Mouse (Mus musculus): ENCODE measurements at regions not wholly inside any gene's neighbourhood (a gene's known extent, or its start where the extent isn't known, plus 50 kb on each side); places are given as distances from the start of the nearest gene placed in this dataset.

GRCm38 (mm10) chr10:16053008-16053407 lies 1335.0 kb upstream of the Gje1 start:
- Histone ChIP-seq H3K27ac (ENCODE audit: low read depth) (no peak overlapping the region), H3K4me3 (ENCODE audit: low read depth, low read length) (no peak overlapping the region), H3K27me3 (ENCODE audit: insufficient read depth, low read length) (no peaks in the 10 kb centered on the region), H3K4me2 (no peak overlapping the region), H3K9me3 (ENCODE audit: low read depth, low read length) (no peaks in the 10 kb centered on the region), H3K4me1 (ENCODE audit: insufficient read depth) (no peaks in the 10 kb centered on the region), H3K36me3 (ENCODE audit: insufficient read depth) (no peaks in the 10 kb centered on the region), H3K9ac (no peak overlapping the region)
- WGBS = 47% methylated on average over 5 of the region's 5 CpGs
- TF ChIP-seq CTCF (IDR thresholded peaks at IDR 0.05; ENCODE audit: low read depth) = no peak
- DNase-seq = no peak
- ATAC-seq (ENCODE audit: insufficient read depth) = no peak

GRCm38 (mm10) chr10:16052463-16052889 lies 1334.5 kb upstream of the Gje1 start:
- no peak overlapping the region for H3K4me3 ChIP-seq (ENCODE audit: low read depth, low read length)
- H3K9me3 ChIP-seq (ENCODE audit: low read depth, low read length) = no peaks in the 10 kb centered on the region
- TF ChIP-seq CTCF (IDR thresholded peaks at IDR 0.05; ENCODE audit: low read depth) = no peak
- no peaks in the 10 kb centered on the region for H3K36me3 ChIP-seq (ENCODE audit: insufficient read depth)
- H3K9ac ChIP-seq = no peak overlapping the region
- WGBS = 61% methylated on average over 2 of the region's 2 CpGs
- H3K27ac ChIP-seq (ENCODE audit: low read depth) = no peak overlapping the region
- H3K4me1 ChIP-seq (ENCODE audit: insufficient read depth) = no peaks in the 10 kb centered on the region
- no peak for DNase-seq
- no peak overlapping the region for H3K4me2 ChIP-seq
- no peak for ATAC-seq (ENCODE audit: insufficient read depth)
- H3K27me3 ChIP-seq (ENCODE audit: insufficient read depth, low read length) = no peaks in the 10 kb centered on the region

- no peaks in the 10 kb centered on the region for H3K4me1 ChIP-seq (ENCODE audit: insufficient read depth)
- H3K4me3 ChIP-seq (ENCODE audit: low read depth, low read length) = no peak overlapping the region
- no peaks in the 10 kb centered on the region for H3K27me3 ChIP-seq (ENCODE audit: insufficient read depth, low read length)
- WGBS = 97% methylated on average over 2 of the region's 2 CpGs
- ATAC-seq (ENCODE audit: insufficient read depth) (no peak), DNase-seq (no peak)
- H3K27ac ChIP-seq (ENCODE audit: low read depth) = no peak overlapping the region
- no peaks in the 10 kb centered on the region for H3K36me3 ChIP-seq (ENCODE audit: insufficient read depth)
- no peak overlapping the region for H3K9ac ChIP-seq
- H3K9me3 ChIP-seq (ENCODE audit: low read depth, low read length) = no peaks in the 10 kb centered on the region
- no peak overlapping the region for H3K4me2 ChIP-seq
- no peak for TF ChIP-seq CTCF (IDR thresholded peaks at IDR 0.05; ENCODE audit: low read depth)
Measured at GRCm38 (mm10) chr10:16036255-16036654, 1318.2 kb upstream of the Gje1 start.

GRCm38 (mm10) chr10:16033096-16033495 lies 1315.1 kb upstream of the Gje1 start:
- Histone ChIP-seq H3K4me3 (ENCODE audit: low read depth, low read length) (no peak overlapping the region), H3K4me2 (no peak overlapping the region), H3K9ac (no peak overlapping the region), H3K36me3 (ENCODE audit: insufficient read depth) (no peaks in the 10 kb centered on the region), H3K27ac (ENCODE audit: low read depth) (no peak overlapping the region), H3K9me3 (ENCODE audit: low read depth, low read length) (no peaks in the 10 kb centered on the region), H3K4me1 (ENCODE audit: insufficient read depth) (no peaks in the 10 kb centered on the region), H3K27me3 (ENCODE audit: insufficient read depth, low read length) (no peaks in the 10 kb centered on the region)
- ATAC-seq (ENCODE audit: insufficient read depth) (no peak), DNase-seq (no peak)
- no peak for TF ChIP-seq CTCF (IDR thresholded peaks at IDR 0.05; ENCODE audit: low read depth)

GRCm38 (mm10) chr10:16030802-16031201 lies 1312.8 kb upstream of the Gje1 start:
- no peaks in the 10 kb centered on the region for H3K4me1 ChIP-seq (ENCODE audit: insufficient read depth)

GRCm38 (mm10) chr10:16014806-16015205 lies 1296.8 kb upstream of the Gje1 start:
- Histone ChIP-seq H3K4me3 (ENCODE audit: low read depth, low read length) (no peak overlapping the region), H3K27ac (ENCODE audit: low read depth) (no peak overlapping the region), H3K36me3 (ENCODE audit: insufficient read depth) (no peaks in the 10 kb centered on the region), H3K9me3 (ENCODE audit: low read depth, low read length) (no peaks in the 10 kb centered on the region), H3K9ac (no peak overlapping the region), H3K27me3 (ENCODE audit: insufficient read depth, low read length) (no peaks in the 10 kb centered on the region), H3K4me1 (ENCODE audit: insufficient read depth) (no peaks in the 10 kb centered on the region), H3K4me2 (no peak overlapping the region)
- 86% methylated on average over 1 of the region's 1 CpGs for WGBS
- ATAC-seq (ENCODE audit: insufficient read depth) (no peak), DNase-seq (no peak)
- TF ChIP-seq CTCF (IDR thresholded peaks at IDR 0.05; ENCODE audit: low read depth) = no peak

More at GRCm38 (mm10) chr10:16030802-16031201, 1312.8 kb upstream of the Gje1 start:
- no peak for DNase-seq
- no peaks in the 10 kb centered on the region for H3K9me3 ChIP-seq (ENCODE audit: low read depth, low read length)
- TF ChIP-seq CTCF (IDR thresholded peaks at IDR 0.05; ENCODE audit: low read depth) = no peak
- ATAC-seq (ENCODE audit: insufficient read depth) = no peak
- no peaks in the 10 kb centered on the region for H3K36me3 ChIP-seq (ENCODE audit: insufficient read depth)
- 75% methylated on average over 2 of the region's 2 CpGs for WGBS
- H3K27me3 ChIP-seq (ENCODE audit: insufficient read depth, low read length) = no peaks in the 10 kb centered on the region
- no peak overlapping the region for H3K4me3 ChIP-seq (ENCODE audit: low read depth, low read length)
- no peak overlapping the region for H3K4me2 ChIP-seq
- H3K9ac ChIP-seq = no peak overlapping the region
- no peak overlapping the region for H3K27ac ChIP-seq (ENCODE audit: low read depth)

- Histone ChIP-seq H3K4me3 (ENCODE audit: low read depth, low read length) (no peak overlapping the region), H3K9ac (no peak overlapping the region), H3K9me3 (ENCODE audit: low read depth, low read length) (no peaks in the 10 kb centered on the region), H3K4me2 (no peak overlapping the region), H3K36me3 (ENCODE audit: insufficient read depth) (no peaks in the 10 kb centered on the region), H3K4me1 (ENCODE audit: insufficient read depth) (no peaks in the 10 kb centered on the region), H3K27me3 (ENCODE audit: insufficient read depth, low read length) (no peaks in the 10 kb centered on the region), H3K27ac (ENCODE audit: low read depth) (no peak overlapping the region)
- DNase-seq = no peak
- no peak for ATAC-seq (ENCODE audit: insufficient read depth)
- no peak for TF ChIP-seq CTCF (IDR thresholded peaks at IDR 0.05; ENCODE audit: low read depth)
- WGBS = 74% methylated on average over 2 of the region's 2 CpGs
Measured at GRCm38 (mm10) chr10:16001246-16001645, 1283.2 kb upstream of the Gje1 start.

GRCm38 (mm10) chr10:15993275-15993674 lies 1275.3 kb upstream of the Gje1 start:
- no peaks in the 10 kb centered on the region for H3K36me3 ChIP-seq (ENCODE audit: insufficient read depth)
- no peak overlapping the region for H3K4me2 ChIP-seq
- no peaks in the 10 kb centered on the region for H3K27me3 ChIP-seq (ENCODE audit: insufficient read depth, low read length)
- WGBS = 91% methylated on average over 2 of the region's 2 CpGs
- ATAC-seq (ENCODE audit: insufficient read depth) = no peak
- no peak for TF ChIP-seq CTCF (IDR thresholded peaks at IDR 0.05; ENCODE audit: low read depth)
- no peaks in the 10 kb centered on the region for H3K9me3 ChIP-seq (ENCODE audit: low read depth, low read length)
- DNase-seq = no peak
- H3K4me1 ChIP-seq (ENCODE audit: insufficient read depth) = no peaks in the 10 kb centered on the region
- no peak overlapping the region for H3K9ac ChIP-seq
- no peak overlapping the region for H3K27ac ChIP-seq (ENCODE audit: low read depth)
- H3K4me3 ChIP-seq (ENCODE audit: low read depth, low read length) = no peak overlapping the region

Data from lung, embryonic 14.5 days (tissue).